Mouse (Mus musculus): Measurements from ENCODE around the gene Tmem115. TPM values are rescaled to one million over a fixed set of nuclear protein-coding genes. Genes with fewer than 3 reads are reported as not detected.

The Tmem115 gene
- total RNA-seq (2014; fragmentation: Nextera tagmentation) (15.0 and 18.4 TPM in 2 replicates), total RNA-seq (2017) (13.3 and 15.7 TPM in 2 replicates)

- peak; percentile 92 for ATAC-seq (replicated peaks; ENCODE audit: low FRiP score, low TSS enrichment, poor library complexity, severe bottlenecking)
Measured at GRCm38 (mm10) chr9:107533791-107534407, at the start of gene Tmem115. Gene Tmem115 (plus strand): TSS chr9:107533945.

DNA sequence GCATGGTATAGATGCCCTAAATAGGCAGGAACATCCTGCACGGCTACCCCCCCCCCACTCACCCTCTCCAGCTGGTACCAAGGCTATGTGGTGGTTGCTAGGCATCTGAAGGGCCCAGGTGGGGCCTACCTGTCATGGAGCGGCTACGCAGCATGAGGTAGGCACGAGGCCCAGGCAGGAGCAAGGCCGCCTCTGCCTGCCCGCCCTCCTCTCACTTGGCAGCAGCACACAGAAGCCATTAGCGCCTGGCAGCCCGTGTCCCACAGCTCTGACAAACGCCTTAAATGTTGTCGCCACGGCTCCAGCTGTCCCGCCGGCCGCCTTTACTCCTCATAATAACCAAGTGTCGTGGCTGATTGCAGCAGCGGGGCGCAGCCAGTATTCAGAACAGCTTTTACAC lies 49.4 kb upstream of the Tmem115 start:
- ATAC-seq (replicated peaks; ENCODE audit: low FRiP score, low TSS enrichment, poor library complexity, severe bottlenecking): no peak

DNA sequence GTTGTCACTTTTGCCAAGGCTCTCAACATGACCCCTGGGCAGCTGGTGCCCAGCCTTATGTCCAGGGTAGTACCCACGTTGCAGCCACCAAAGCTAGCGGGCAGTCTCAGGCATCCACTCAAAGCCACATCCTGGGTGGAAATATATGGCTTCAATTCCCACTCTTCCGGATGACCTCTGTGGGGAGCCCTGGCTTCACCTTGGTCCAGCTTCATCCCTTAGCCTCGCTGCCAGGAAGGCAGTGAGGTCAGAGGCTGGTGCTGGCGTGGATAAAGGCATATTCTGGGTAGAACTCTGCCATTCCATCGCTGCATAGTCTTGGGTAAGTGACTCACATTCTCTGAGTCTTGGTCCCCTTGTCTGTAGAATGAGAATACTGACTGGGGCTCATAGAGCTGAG lies 49.0 kb upstream of the Tmem115 start:
- no peak for ATAC-seq (replicated peaks; ENCODE audit: low FRiP score, low TSS enrichment, poor library complexity, severe bottlenecking)

DNA sequence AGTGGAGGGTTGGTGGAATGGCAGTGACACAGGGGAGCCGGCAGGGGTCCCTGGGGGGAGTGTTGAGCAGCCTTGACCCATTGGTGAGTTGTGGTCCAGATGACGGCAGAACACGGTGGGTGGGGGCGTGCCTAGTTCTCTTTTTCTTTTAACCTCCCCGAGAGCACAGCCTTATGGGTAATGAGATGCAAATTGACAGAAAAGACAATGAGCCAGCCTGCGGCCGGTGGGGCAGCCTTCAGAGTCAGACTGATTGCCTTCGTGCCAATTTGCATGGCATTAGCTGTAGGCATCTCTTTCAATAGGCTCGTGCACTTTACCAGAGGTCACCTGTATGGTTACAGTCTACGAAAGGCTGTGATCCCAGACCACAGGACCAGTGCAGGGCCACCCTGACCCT lies 47.7 kb upstream of the Tmem115 start:
- no peak for ATAC-seq (replicated peaks; ENCODE audit: low FRiP score, low TSS enrichment, poor library complexity, severe bottlenecking)

DNA sequence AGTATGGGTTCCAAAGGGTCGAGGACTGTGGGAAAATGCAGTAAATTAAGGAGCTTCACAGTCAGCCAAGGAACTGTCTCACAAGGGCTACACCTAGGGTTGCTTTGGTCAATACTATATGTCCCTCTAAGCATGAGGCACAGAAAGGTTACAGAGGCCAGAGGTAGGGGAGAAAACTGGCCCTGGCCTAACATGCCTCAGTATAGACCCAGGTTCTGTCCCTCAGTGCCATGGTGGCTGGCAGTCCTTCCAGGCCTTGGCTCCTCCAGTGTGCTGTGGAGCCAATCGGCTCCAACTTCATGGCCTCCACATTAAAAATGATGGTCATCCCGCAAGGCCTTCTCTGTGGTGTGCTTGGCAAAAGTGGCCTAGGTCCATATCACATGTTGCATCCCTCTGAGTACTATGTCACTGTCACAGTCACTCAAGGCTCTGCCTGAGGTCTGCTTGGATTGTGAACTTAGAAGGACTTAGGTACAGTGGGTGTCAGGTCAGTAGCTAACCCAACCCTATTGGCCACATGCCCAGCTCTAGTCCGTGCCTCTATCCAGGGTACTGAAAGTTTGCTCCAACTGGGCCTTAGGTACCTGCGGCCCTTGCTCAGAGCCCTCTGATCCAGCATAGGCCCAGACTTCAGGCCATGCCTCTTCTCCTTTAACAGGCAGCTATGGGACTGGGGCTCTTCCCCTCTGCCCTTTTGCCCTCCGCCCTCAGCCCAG lies 47.1 kb upstream of the Tmem115 start:
- ATAC-seq (replicated peaks; ENCODE audit: low FRiP score, low TSS enrichment, poor library complexity, severe bottlenecking): peak; percentile 27; the same call in 1 of the 2 replicates

GRCm38 (mm10) chr9:107490146-107490545 lies 43.6 kb upstream of the Tmem115 start:
- ATAC-seq (replicated peaks; ENCODE audit: low FRiP score, low TSS enrichment, poor library complexity, severe bottlenecking): no peak

DNA sequence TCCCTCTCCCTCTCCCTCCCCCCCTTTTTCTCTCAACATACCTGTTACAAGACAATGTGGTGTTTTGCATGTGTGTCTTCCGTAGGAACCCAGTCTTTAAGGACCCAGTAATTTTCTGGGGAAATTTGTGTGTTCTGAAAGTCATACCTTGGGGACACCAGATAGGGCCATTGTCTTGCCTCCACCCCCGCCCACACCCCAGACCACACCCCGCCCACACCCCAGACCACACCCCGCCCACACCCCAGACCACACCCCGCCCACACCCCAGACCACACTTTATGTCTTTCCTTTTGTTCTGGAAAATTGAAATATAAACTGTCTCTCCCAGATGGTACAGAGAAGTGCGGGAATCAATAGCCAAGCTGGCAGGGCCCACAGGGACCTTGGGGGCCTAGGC lies 43.1 kb upstream of the Tmem115 start:
- ATAC-seq (replicated peaks; ENCODE audit: low FRiP score, low TSS enrichment, poor library complexity, severe bottlenecking): no peak

- no peak for ATAC-seq (replicated peaks; ENCODE audit: low FRiP score, low TSS enrichment, poor library complexity, severe bottlenecking)
Measured at GRCm38 (mm10) chr9:107493511-107493910, 40.2 kb upstream of the Tmem115 start.

GRCm38 (mm10) chr9:107494238-107494637 lies 39.5 kb upstream of the Tmem115 start:
- no peak for ATAC-seq (replicated peaks; ENCODE audit: low FRiP score, low TSS enrichment, poor library complexity, severe bottlenecking)

GRCm38 (mm10) chr9:107496359-107496758 lies 37.4 kb upstream of the Tmem115 start:
- no peak for ATAC-seq (replicated peaks; ENCODE audit: low FRiP score, low TSS enrichment, poor library complexity, severe bottlenecking)

- ATAC-seq (replicated peaks; ENCODE audit: low FRiP score, low TSS enrichment, poor library complexity, severe bottlenecking): no peak
Measured at GRCm38 (mm10) chr9:107500708-107501286, 32.9 kb upstream of the Tmem115 start.

DNA sequence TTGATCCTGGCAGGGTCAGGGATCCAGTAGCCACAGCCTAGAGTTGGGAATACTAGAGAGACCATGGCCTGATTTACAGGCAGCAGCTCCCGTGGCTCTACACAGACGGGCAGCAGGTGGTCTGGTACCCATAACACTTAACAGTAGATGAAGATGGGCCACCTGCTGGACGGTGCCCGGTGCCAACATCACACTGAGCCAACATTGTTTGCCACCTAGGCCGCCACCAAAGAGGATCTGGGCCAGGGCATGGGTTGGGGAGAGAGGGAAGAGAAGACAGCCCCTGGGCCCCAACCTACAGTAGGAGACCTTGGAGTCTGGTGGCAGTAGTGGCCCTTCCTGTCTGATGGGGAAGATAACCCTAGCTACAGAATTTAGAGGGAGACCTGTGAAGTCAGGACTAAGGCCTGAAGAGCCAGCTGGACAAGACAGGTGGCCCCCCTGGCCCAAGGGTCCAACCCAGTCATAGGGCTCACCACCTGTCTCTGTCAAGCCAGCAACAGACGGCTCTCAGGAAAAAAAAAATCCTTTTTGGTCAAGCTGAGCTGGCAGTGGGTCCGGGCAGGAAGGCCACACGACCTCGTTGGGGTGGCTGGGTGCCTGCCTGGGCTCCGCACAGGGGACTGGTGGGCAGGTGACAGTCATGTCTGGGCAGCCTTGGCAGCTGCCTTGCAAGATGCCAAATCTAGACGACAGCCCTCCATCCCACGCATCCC lies 31.5 kb upstream of the Tmem115 start:
- ATAC-seq (replicated peaks; ENCODE audit: low FRiP score, low TSS enrichment, poor library complexity, severe bottlenecking): no peak

DNA sequence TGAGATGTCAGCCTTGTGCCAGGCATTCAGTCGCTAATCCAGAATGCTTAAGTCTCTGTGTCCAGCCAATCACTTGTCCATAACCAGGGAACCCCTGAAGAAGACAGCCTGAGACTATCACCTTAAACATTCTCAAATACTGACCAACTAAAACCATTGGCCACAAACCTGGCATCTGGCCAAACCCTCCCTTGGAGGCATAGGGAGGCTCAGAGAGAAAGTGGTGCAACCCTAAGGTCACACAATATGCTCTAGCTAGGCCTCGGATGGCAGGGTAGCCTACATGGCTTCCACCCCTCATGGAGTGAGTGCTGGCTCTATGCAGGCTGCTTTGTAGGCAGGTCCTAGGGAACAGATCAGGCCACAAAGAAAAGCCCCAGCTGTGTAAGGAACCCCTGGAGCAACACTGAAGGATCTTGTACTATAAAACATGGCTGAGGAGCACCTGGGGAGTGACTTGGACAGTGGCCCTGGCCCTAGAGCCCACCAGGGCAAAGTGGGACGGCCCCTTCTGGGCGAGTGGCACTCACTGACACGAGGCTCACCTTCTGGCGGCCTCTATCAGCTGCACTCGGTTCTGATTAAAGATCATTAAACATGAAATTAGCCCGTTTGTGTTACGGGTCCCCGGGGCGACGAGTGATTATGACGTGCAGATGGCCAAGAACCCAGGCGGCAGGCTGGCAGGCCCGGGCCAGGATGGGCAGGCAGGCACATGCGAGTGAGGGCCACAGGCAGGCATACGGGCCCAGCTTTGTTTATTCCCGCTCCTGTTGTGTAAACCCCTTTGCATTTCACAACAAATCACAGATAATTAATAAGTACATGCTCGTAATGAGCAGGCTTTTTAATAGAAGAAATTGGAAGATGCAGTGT lies 28.8 kb upstream of the Tmem115 start:
- no peak for ATAC-seq (replicated peaks; ENCODE audit: low FRiP score, low TSS enrichment, poor library complexity, severe bottlenecking)

DNA sequence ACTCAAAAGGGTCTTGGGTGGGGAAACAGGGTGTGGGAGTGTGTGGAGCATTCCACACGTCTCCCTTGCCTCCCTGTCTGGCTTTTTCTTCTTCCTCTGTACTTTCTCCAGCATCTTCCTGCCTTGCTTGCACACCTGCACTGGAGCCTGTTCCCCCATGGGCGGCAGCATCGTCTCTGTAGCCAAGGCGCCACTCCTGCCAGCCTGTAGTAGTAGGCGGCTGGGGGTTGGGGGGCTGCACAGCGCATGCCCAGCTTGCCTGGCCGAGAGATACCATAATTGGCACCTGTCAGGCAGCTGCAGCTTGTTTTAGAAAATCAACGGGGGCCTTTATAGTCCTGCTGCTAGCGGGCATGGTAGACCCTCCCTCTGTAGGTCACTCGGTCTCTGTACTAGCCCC lies 25.5 kb upstream of the Tmem115 start:
- no peak for ATAC-seq (replicated peaks; ENCODE audit: low FRiP score, low TSS enrichment, poor library complexity, severe bottlenecking)

DNA sequence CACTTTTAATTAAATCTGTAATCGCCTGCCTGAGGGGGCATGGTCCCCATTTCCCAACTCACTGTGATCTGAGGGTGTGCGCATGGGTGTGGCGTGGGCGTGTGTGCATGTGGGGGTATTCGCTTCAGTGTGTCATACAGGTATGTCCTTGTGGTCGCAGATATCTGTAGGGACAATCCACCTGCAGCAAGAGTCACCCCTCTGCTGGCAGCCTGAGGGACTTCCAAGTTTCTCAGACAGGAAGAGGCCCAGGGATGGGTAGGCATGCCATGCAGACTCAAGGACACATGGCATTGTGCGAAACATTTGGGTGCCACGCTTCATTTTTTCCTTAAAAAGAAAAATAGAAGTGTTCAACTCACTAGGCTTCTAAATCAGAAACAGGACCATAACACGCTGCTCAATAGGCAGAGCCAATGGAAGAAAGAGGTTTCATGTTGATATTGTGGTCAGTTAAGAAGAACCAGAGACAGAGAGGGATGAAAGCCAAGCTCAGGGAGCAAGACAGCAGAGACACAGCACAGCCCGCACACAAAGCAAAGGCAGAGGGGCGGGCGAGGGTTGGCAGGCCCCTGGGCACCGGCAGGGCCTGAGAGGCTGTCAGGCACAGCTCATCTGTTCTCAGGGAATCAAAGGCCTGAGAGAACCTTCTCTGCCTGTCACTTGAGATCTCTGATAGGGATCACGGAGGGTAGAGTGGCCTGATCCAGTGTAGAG lies 23.2 kb upstream of the Tmem115 start:
- ATAC-seq (replicated peaks; ENCODE audit: low FRiP score, low TSS enrichment, poor library complexity, severe bottlenecking): no peak

GRCm38 (mm10) chr9:107511436-107511835 lies 22.3 kb upstream of the Tmem115 start:
- ATAC-seq (replicated peaks; ENCODE audit: low FRiP score, low TSS enrichment, poor library complexity, severe bottlenecking): no peak

GRCm38 (mm10) chr9:107512326-107512725 lies 21.4 kb upstream of the Tmem115 start:
- ATAC-seq (replicated peaks; ENCODE audit: low FRiP score, low TSS enrichment, poor library complexity, severe bottlenecking): no peak

GRCm38 (mm10) chr9:107514303-107514955 lies 19.3 kb upstream of the Tmem115 start:
- ATAC-seq (replicated peaks; ENCODE audit: low FRiP score, low TSS enrichment, poor library complexity, severe bottlenecking): peak; percentile 72
